Mouse (Mus musculus) macrophage (primary cell): ENCODE data around the gene Amph. TPM values are rescaled to one million over a fixed set of nuclear protein-coding genes. Genes with fewer than 3 reads are reported as not detected.
"Not testable (repeated sequence)": the region's sequence is repeated elsewhere in the genome, so short reads cannot be mapped to it uniquely, and the experiment has no call there.

ENCODE experiments used
- H3K27ac ChIP-seq: fragments of 350-480 bp; formaldehyde crosslinking; 2 replicates; pipeline ENCODE4 v1.9.0; 2021
- H3K36me3 ChIP-seq: fragments of 350-480 bp; formaldehyde crosslinking; 2 replicates; pipeline ENCODE4 v1.9.0; 2021; ENCODE audit errors: inconsistent target
- H3K4me3 ChIP-seq: fragments of 350-480 bp; formaldehyde crosslinking; 2 replicates; pipeline ENCODE4 v1.9.0; 2021; ENCODE audit errors: inconsistent target
- H3K79me2 ChIP-seq: fragments of 350-480 bp; formaldehyde crosslinking; 2 replicates; pipeline ENCODE4 v1.9.0; 2021; ENCODE audit errors: inconsistent target
- WGBS: methylation state at CpG from one replicate; pipeline ENCODE4 v1.1.7; 2026; ENCODE audit warnings: inconsistent platforms; ENCODE audit not compliant: missing documents; 5-methylcytosine and 5-hydroxymethylcytosine counted together
- polyA plus RNA-seq: library from polyadenylated mRNA; stranded (reverse); fragments of 250-400 nt; gene quantifications from 3 replicates; pipeline ENCODE4 v1.2.4, GENCODE M21; 2018; ENCODE audit warnings: inconsistent platforms

The Amph gene
- polyA plus RNA-seq, 1 experiment from 2014 or later = not detected

- Histone ChIP-seq H3K27ac (no peak overlapping the region), H3K36me3 (no peaks in the 10 kb centered on the region), H3K4me3 (no peak overlapping the region), H3K79me2 (no peaks in the 10 kb centered on the region)
- 85% methylated on average over 4 of the region's 4 CpGs for WGBS
These were observed 133.9 kb downstream of the Amph start for GRCm38 (mm10) chr13:19081932-19082331.

DNA sequence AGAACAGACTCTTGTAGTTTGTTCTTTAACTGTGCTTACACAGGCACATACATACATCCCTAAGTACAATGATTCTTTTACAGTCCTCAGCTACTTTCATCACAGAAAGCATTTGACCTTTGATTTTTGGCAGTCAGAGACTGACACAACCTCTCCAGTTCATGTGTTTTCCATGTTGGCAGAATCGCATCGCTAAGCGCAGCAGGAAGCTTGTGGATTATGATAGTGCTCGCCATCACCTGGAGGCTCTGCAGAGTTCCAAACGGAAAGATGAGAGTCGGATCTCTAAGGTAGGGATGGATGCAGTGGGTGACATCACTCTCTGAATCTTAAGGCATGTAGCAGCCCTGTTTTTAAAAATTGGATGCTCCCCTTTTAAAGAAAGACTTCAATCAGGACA is 146.6 kb downstream of the Amph start:
- Histone ChIP-seq H3K36me3 (no peaks in the 10 kb centered on the region), H3K4me3 (no peak overlapping the region), H3K27ac (no peak overlapping the region), H3K79me2 (no peaks in the 10 kb centered on the region)
- 96% methylated on average over 6 of the region's 6 CpGs for WGBS

DNA sequence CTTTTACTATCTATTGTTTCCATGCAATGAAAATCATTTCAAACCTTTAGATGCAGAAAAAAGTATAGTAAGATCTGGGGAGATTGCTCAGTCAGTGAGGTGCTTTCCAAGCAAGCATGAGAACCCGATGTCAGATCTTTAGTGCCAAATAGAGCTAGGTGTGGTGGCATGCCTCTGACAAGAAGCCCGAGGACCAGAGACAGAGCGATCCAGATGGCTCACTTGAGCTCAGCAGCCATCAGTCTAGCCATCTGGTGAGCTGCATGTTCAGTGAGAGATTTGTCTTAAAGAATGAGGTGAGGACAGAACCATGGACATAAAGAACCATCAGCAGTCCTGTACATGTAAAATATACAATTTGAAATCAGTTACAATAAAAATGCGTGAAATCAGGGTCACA is 149.1 kb downstream of the Amph start:
- WGBS = 81% methylated on average over 4 of the region's 4 CpGs
- Histone ChIP-seq H3K79me2 (no peaks in the 10 kb centered on the region), H3K4me3 (no peak overlapping the region), H3K27ac (no peak overlapping the region), H3K36me3 (no peaks in the 10 kb centered on the region)

GRCm38 (mm10) chr13:19101889-19102402 is 153.9 kb downstream of the Amph start:
- Histone ChIP-seq H3K79me2 (no peaks in the 10 kb centered on the region), H3K27ac (no peak overlapping the region), H3K4me3 (no peak overlapping the region), H3K36me3 (no peaks in the 10 kb centered on the region)
- 86% methylated on average over 10 of the region's 10 CpGs for WGBS

- Histone ChIP-seq H3K36me3 (no peaks in the 10 kb centered on the region), H3K4me3 (no peak overlapping the region), H3K27ac (no peak overlapping the region), H3K79me2 (no peaks in the 10 kb centered on the region)
- 56% methylated on average over 5 of the region's 5 CpGs for WGBS
These were observed 158.4 kb downstream of the Amph start for GRCm38 (mm10) chr13:19106418-19106817.

GRCm38 (mm10) chr13:19109331-19109730 is 161.3 kb downstream of the Amph start:
- no peaks in the 10 kb centered on the region for H3K36me3 ChIP-seq
- no peak overlapping the region for H3K4me3 ChIP-seq
- 70% methylated on average over 3 of the region's 3 CpGs for WGBS
- H3K27ac ChIP-seq = no peak overlapping the region
- H3K79me2 ChIP-seq = no peaks in the 10 kb centered on the region

DNA sequence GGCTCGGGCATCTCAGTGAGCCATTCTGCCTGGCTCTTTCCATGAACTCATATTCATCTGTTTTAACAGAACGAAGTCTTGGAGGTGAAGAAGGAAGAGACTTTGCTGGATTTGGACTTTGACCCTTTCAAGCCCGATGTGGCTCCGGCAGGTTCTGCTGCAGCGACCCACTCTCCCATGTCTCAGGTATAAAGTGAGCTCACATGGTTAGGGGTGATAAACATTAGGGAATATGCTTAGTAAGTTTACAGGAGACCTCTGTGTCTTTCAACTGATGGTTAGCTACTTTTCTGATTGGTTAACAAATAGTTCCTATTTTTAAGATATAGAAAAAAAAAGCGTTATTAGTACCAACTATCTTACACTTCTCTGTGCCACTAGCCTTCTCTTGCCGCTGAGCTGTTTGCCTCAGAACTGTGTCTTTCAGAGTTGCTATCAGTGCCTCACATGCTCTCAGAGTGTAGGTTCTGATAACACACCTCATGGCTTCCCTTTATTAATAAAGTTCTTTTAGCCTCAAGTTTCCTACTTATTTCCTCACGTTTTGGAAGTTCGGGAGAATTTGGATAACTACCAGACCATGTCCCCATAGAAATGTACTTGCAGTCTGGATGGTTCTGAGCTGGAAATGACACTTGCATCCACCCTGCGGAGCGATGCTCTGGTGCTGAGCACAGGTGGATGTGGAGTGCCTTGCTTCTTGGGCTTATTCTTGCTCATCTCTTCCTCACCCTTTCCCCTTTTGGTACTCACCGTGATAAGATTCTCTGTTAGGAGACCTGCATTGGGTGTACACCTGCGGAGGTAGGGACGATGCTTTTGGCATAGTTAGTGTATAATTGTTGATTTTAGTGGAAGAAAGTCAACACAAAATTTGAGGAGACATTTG is 165.3 kb downstream of the Amph start:
- H3K36me3 ChIP-seq = no peaks in the 10 kb centered on the region
- 90% methylated on average over 12 of the region's 14 CpGs for WGBS
- H3K27ac ChIP-seq = no peak overlapping the region
- no peaks in the 10 kb centered on the region for H3K79me2 ChIP-seq
- H3K4me3 ChIP-seq = no peak overlapping the region

DNA sequence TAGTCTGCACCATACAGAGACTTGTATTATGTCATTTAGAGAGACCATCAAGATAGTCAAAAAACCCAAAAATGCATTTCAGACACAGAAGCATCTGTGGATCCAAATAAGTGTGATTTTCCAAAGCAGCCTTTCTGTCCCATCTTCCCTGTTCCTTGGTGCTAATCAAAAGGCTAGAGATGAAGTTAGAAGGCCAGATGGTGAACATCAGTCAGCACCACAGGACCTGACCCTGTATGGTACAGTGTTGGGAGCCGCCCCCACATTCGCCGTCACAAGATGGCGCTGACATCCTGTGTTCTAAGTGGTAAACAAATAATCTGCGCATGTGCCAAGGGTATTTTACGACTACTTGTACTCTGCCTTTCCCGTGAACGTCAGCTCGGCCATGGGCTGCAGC is 166.8 kb downstream of the Amph start:
- 96% methylated on average over 3 of the region's 9 CpGs for WGBS
- not testable (repeated sequence) for H3K4me3 ChIP-seq, H3K79me2 ChIP-seq, H3K36me3 ChIP-seq, H3K27ac ChIP-seq

DNA sequence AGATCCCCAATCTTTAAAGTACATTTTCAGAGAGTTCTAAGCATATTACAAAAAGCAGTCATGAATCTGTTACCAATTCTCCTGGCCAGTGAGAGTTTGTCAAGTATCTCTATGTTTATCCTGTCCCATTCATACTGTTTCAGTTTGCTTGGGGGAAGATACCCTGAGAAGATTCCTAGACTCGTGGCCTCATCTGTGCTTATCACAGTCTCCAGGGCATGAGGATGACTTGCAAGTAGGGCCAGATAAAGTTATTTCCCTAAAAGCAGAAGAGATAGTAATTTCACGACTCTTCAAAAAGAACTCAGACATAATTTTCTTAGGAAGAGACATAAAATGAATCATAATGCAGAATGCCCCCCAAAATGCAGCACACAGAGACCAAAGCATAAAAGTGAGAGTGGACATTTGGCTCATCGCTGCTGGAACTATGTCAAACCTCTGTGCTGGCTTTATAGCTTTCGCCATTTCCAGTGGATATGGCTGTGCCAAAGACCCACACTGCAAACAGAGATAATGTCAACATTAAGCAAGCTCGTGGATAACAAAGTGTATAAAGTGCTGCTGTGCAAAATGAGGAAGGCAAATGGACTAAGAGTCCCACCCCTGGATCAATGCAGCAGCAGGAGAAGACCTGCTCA is 179.0 kb downstream of the Amph start:
- H3K36me3 ChIP-seq = no peaks in the 10 kb centered on the region
- no peaks in the 10 kb centered on the region for H3K79me2 ChIP-seq
- 63% methylated on average over 5 of the region's 5 CpGs for WGBS
- H3K4me3 ChIP-seq = no peak overlapping the region
- no peak overlapping the region for H3K27ac ChIP-seq

- no peak overlapping the region for H3K27ac ChIP-seq
- 39% methylated on average over 4 of the region's 4 CpGs for WGBS
These were observed 185.8 kb downstream of the Amph start for GRCm38 (mm10) chr13:19133833-19134232.

DNA sequence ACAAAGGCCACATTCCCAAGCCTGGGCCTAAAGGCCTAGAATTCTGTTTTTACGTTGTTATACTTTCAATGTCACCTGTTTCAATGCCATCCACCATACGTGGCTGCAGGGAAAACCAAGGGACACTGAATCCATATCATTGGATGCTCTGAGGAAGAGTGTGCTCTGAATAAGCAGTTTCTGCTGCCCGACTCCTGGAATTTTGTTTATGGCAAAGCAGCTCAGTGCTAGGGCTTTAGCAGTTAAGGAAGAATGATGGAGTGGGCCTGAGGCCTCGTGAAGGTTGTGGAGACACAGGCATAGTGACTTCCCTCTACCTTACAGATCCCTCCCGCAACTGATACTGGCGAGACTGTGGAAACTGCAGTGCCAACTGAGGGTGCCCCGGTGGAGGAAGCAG is 189.2 kb downstream of the Amph start:
- Histone ChIP-seq H3K79me2 (no peaks in the 10 kb centered on the region), H3K27ac (no peak overlapping the region), H3K4me3 (no peak overlapping the region), H3K36me3 (no peaks in the 10 kb centered on the region)
- 73% methylated on average over 6 of the region's 7 CpGs for WGBS

More at GRCm38 (mm10) chr13:19133833-19134232, 185.8 kb downstream of the Amph start:
- Histone ChIP-seq H3K4me3 (no peak overlapping the region), H3K36me3 (no peaks in the 10 kb centered on the region), H3K79me2 (no peaks in the 10 kb centered on the region)

DNA sequence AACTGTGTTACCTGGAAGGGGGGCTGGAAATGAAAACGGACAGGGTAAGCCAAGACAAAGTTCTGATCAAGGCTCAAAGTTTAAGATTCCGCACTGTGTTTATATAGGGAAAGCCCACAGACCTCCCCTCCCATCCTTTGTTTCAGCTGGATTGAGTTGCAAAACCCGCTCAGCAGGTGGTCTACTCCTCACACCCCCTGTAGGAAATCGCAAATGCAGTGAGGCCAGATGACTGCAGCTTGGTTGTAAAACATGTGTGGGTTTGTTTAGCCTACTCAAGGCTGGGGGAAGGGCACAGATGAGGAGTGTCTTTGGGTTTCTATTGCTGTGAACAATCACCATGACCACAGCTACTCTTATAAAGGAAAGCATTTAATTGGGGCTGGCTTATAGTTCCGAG is 189.9 kb downstream of the Amph start:
- Histone ChIP-seq H3K27ac (no peak overlapping the region), H3K79me2 (no peaks in the 10 kb centered on the region), H3K4me3 (no peak overlapping the region), H3K36me3 (no peaks in the 10 kb centered on the region)
- 89% methylated on average over 5 of the region's 5 CpGs for WGBS

GRCm38 (mm10) chr13:19138550-19138949 is 190.5 kb downstream of the Amph start:
- 100% methylated on average over 2 of the region's 2 CpGs for WGBS
- H3K36me3 ChIP-seq = no peaks in the 10 kb centered on the region
- H3K27ac ChIP-seq = no peak overlapping the region
- no peaks in the 10 kb centered on the region for H3K79me2 ChIP-seq
- no peak overlapping the region for H3K4me3 ChIP-seq

- 53% methylated on average over 7 of the region's 7 CpGs for WGBS
- H3K4me3 ChIP-seq = no peak overlapping the region
- no peak overlapping the region for H3K27ac ChIP-seq
- no peaks in the 10 kb centered on the region for H3K36me3 ChIP-seq
- H3K79me2 ChIP-seq = no peaks in the 10 kb centered on the region
These were observed 191.1 kb downstream of the Amph start for GRCm38 (mm10) chr13:19139104-19139503.

DNA sequence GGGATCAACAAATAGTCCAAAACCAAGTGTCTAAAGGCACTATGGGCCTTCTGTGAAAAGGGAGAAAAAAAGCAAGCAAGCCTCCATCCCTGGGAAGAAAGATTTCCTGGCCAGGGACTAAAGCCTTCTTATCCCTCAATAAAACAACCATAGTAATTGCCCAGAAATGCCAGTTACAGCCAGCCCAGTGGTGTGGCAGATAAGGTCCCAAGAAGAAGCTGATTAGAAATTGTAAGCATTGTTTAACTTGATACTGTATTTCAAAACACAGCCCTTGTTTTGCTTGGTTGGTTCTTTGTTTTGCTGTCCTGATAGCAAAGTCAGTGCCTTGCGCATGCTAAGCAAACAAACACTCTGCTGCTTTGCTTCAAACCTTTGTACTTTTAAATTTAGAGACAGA is 191.8 kb downstream of the Amph start:
- H3K79me2 ChIP-seq = no peaks in the 10 kb centered on the region
- WGBS = 100% methylated on average over 1 of the region's 1 CpGs
- H3K4me3 ChIP-seq = no peak overlapping the region
- no peaks in the 10 kb centered on the region for H3K36me3 ChIP-seq
- H3K27ac ChIP-seq = no peak overlapping the region
